Mouse (Mus musculus): ENCODE measurements around the gene Spg11.

DNA sequence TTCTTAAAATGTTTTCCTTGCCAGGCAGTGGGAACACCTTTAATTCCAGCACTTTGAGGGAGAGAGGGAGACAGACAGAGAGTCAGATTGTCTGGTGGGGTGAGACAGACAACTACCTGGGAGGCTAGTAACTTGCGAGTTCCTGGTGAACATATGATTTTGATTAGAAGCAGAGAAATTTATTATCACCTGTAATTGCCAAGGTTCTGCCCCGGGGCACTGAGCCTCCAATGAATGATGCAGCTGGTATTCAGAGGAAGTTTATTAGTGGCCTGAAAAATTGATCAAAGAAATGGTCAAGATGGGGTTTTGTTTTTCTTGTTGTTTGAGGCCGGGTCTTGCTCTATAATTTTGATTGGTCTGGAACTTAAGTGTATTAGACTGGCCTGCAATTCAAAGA, 109.4 kb downstream of the Spg11 start:
- TF ChIP-seq CTCF (IDR thresholded peaks at IDR 0.05; ENCODE audit: extremely low read depth, insufficient read depth, insufficient read length, insufficient replicate concordance) (no peak), POLR2A (IDR thresholded peaks at IDR 0.05; ENCODE audit: low read depth, low read length) (no peak)
